Mouse (Mus musculus): ENCODE data around the gene Vcl. TPM values are rescaled to one million over a fixed set of nuclear protein-coding genes. Genes with fewer than 3 reads are reported as not detected.

The Vcl gene
- total RNA-seq, 2 experiments from 2014 or later: 95.8 to 119 TPM

GRCm38 (mm10) chr14:20930481-20931391 is 1.5 kb downstream of the Vcl start:
- DNase-seq: no peak
- intact Hi-C loops (cut with DNase I; ENCODE audit: low total_unique reads): loop anchor here (5.0 kb wide), 1 partner anchor 42 kb away; no protein-coding TSS in a partner anchor

GRCm38 (mm10) chr14:20938424-20938823 is 9.2 kb downstream of the Vcl start:
- no peak for DNase-seq
- intact Hi-C loops (cut with DNase I; ENCODE audit: low total_unique reads): no loop called here

- intact Hi-C loops (cut with DNase I; ENCODE audit: low total_unique reads): no loop called here
- DNase-seq: no peak
Observed at GRCm38 (mm10) chr14:20938860-20939259, 9.7 kb downstream of the Vcl start.

- DNase-seq: no peak
- intact Hi-C loops (cut with DNase I; ENCODE audit: low total_unique reads): no loop called here
Observed at GRCm38 (mm10) chr14:20945296-20945695, 16.1 kb downstream of the Vcl start.

GRCm38 (mm10) chr14:20956021-20956420 is 26.8 kb downstream of the Vcl start:
- intact Hi-C loops (cut with DNase I; ENCODE audit: low total_unique reads): no loop called here
- no peak for DNase-seq

- DNase-seq: no peak
- intact Hi-C loops (cut with DNase I; ENCODE audit: low total_unique reads): no loop called here
Observed at GRCm38 (mm10) chr14:20958971-20959370, 29.8 kb downstream of the Vcl start.

- DNase-seq: no peak
- intact Hi-C loops (cut with DNase I; ENCODE audit: low total_unique reads): no loop called here
Observed at GRCm38 (mm10) chr14:20962466-20962865, 33.3 kb downstream of the Vcl start.

- intact Hi-C loops (cut with DNase I; ENCODE audit: low total_unique reads): no loop called here
Observed at GRCm38 (mm10) chr14:20962906-20963305, 33.7 kb downstream of the Vcl start.

GRCm38 (mm10) chr14:20963863-20964262 is 34.7 kb downstream of the Vcl start:
- intact Hi-C loops (cut with DNase I; ENCODE audit: low total_unique reads): no loop called here
- no peak for DNase-seq

More at GRCm38 (mm10) chr14:20962906-20963305, 33.7 kb downstream of the Vcl start:
- no peak for DNase-seq

GRCm38 (mm10) chr14:20964285-20964684 is 35.1 kb downstream of the Vcl start:
- DNase-seq: no peak
- intact Hi-C loops (cut with DNase I; ENCODE audit: low total_unique reads): no loop called here

GRCm38 (mm10) chr14:20966959-20967670 is 37.9 kb downstream of the Vcl start:
- intact Hi-C loops (cut with DNase I; ENCODE audit: low total_unique reads): no loop called here
- DNase-seq: no peak

GRCm38 (mm10) chr14:20969066-20969465 is 39.9 kb downstream of the Vcl start:
- intact Hi-C loops (cut with DNase I; ENCODE audit: low total_unique reads): no loop called here
- no peak for DNase-seq

GRCm38 (mm10) chr14:20970389-20970788 is 41.2 kb downstream of the Vcl start:
- no peak for DNase-seq
- intact Hi-C loops (cut with DNase I; ENCODE audit: low total_unique reads): loop anchor here (5.0 kb wide), 1 partner anchor 38 kb away; no protein-coding TSS in a partner anchor

GRCm38 (mm10) chr14:20970927-20971326 is 41.7 kb downstream of the Vcl start:
- DNase-seq: no peak

GRCm38 (mm10) chr14:20973821-20974220 is 44.6 kb downstream of the Vcl start:
- intact Hi-C loops (cut with DNase I; ENCODE audit: low total_unique reads): loop anchor here (5.0 kb wide), 1 partner anchor 42 kb away; no protein-coding TSS in a partner anchor
- DNase-seq: no peak

More at GRCm38 (mm10) chr14:20970927-20971326, 41.7 kb downstream of the Vcl start:
- intact Hi-C loops (cut with DNase I; ENCODE audit: low total_unique reads): loop anchor here (5.0 kb wide), 1 partner anchor 39 kb away; no protein-coding TSS in a partner anchor

- intact Hi-C loops (cut with DNase I; ENCODE audit: low total_unique reads): no loop called here
- DNase-seq: no peak
Observed at GRCm38 (mm10) chr14:20976741-20977140, 47.5 kb downstream of the Vcl start.

GRCm38 (mm10) chr14:20977726-20978125 is 48.5 kb downstream of the Vcl start:
- no peak for DNase-seq
- intact Hi-C loops (cut with DNase I; ENCODE audit: low total_unique reads): no loop called here

GRCm38 (mm10) chr14:20983832-20984231 is 54.6 kb downstream of the Vcl start:
- peak; percentile 43 for DNase-seq
- intact Hi-C loops (cut with DNase I; ENCODE audit: low total_unique reads): no loop called here

- DNase-seq: no peak
- intact Hi-C loops (cut with DNase I; ENCODE audit: low total_unique reads): no loop called here
Observed at GRCm38 (mm10) chr14:20985482-20985881, 56.3 kb downstream of the Vcl start.

GRCm38 (mm10) chr14:20991492-20991891 is 62.3 kb downstream of the Vcl start:
- intact Hi-C loops (cut with DNase I; ENCODE audit: low total_unique reads): loop anchor here (10.0 kb wide), 1 partner anchor 187 kb away; no protein-coding TSS in a partner anchor
- DNase-seq: no peak

All from gastrocnemius, postnatal 14 days (tissue).